In genomic region chr13:98589572-98589971, GRCm38 (mm10) we compare ENCODE assay signal across 10 mouse cellular contexts. TPM values are rescaled to one million over a fixed set of nuclear protein-coding genes. Genes with fewer than 3 reads are reported as not detected.
A peak's percentile ranks its signal among the peaks of the same experiment; 100 is the strongest.
DNase-seq lines count a peak whose midpoint lies in the region; ATAC-seq and TF ChIP-seq lines count a peak whose summit lies in the region.
"Had no signal": no experiment of that assay in that cellular context is flagged by ENCODE, and none has a peak within 500 bp of the region (broad histone marks: within the 10 kb centered on the region; RNA-seq: fewer than 3 reads in every experiment).

No protein-coding gene starts in this region.

- H3K9me3 ChIP-seq in heart, embryonic 10.5 days = no peaks in the 10 kb centered on the region
- H3K9me3 ChIP-seq in lung, postnatal 0 days (ENCODE audit: low read length) = no peaks in the 10 kb centered on the region
- no peaks in the 10 kb centered on the region for H3K9me3 ChIP-seq in limb, embryonic 11.5 days (ENCODE audit: control insufficient read depth, low read length)
- H3K9me3 ChIP-seq in stomach, embryonic 15.5 days = no peaks in the 10 kb centered on the region

- intact Hi-C loops in heart, postnatal 36 days (cut with DNase I) = loop anchor here (5.0 kb wide), 2 partner anchors 237 to 272 kb away; partner anchors contain the start of genes Btf3 and Foxd1

- 55% methylated on average over 9 of the region's 9 CpGs for WGBS in heart, embryonic 10.5 days
- 24% methylated on average over 9 of the region's 9 CpGs for WGBS in lung, postnatal 0 days
- 25% methylated on average over 9 of the region's 9 CpGs for WGBS in limb, embryonic 11.5 days
- WGBS in stomach, embryonic 15.5 days = 28% methylated on average over 9 of the region's 9 CpGs

- no peak for DNase-seq in heart, embryonic 10.5 days (ENCODE audit: low spot score)
- no peak for DNase-seq in heart, postnatal 36 days
- peak; percentile 43 for DNase-seq in lung, postnatal 0 days (ENCODE audit: low spot score)
- no peak for DNase-seq in lung, postnatal 36 days
- no peak for DNase-seq in limb, embryonic 11.5 days (ENCODE audit: low spot score)
- no peak for DNase-seq in natural killer cell, adult 2 months (ENCODE audit: low spot score in 2 of 2)
- no peak for DNase-seq in frontal cortex, postnatal 25 days (ENCODE audit: low spot score in 2 of 2)

- peaks cover 42% of the 10 kb centered on the region for H3K4me1 ChIP-seq in heart, embryonic 10.5 days
- peaks cover 4% of the 10 kb centered on the region for H3K4me1 ChIP-seq in lung, postnatal 0 days (ENCODE audit: insufficient read depth, low read depth, low read length)
- H3K4me1 ChIP-seq in limb, embryonic 11.5 days (ENCODE audit: control insufficient read depth, insufficient read depth, low read length) = peaks cover 20% of the 10 kb centered on the region; the same call in 1 of the 2 replicates
- H3K4me1 ChIP-seq in stomach, embryonic 15.5 days = peaks cover 34% of the 10 kb centered on the region

- H3K27ac ChIP-seq in heart, embryonic 10.5 days = peak overlapping the region; percentile 74; the same call in 1 of the 2 replicates
- no peak overlapping the region for H3K27ac ChIP-seq in lung, postnatal 0 days (ENCODE audit: low read length)
- no peak overlapping the region for H3K27ac ChIP-seq in limb, embryonic 11.5 days (replicated peaks; ENCODE audit: low read depth, low read length)
- no peak overlapping the region for H3K27ac ChIP-seq in stomach, embryonic 15.5 days

- H3K4me3 ChIP-seq in heart, embryonic 10.5 days = peak overlapping the region; percentile 61; the same call in 1 of the 2 replicates
- H3K4me3 ChIP-seq in lung, postnatal 0 days (ENCODE audit: low read depth, low read length) = peak overlapping the region; percentile 30; the same call in 1 of the 2 replicates
- no peak overlapping the region; the same call in 1 of the 2 replicates for H3K4me3 ChIP-seq in limb, embryonic 11.5 days (ENCODE audit: low read depth, low read length)
- H3K4me3 ChIP-seq in stomach, embryonic 15.5 days (replicated peaks) = peak overlapping the region; percentile 53; the same call in 1 of the 2 replicates

- H3K27me3 ChIP-seq in heart, embryonic 10.5 days (ENCODE audit: insufficient read depth, poor library complexity, severe bottlenecking) = peaks cover 47% of the 10 kb centered on the region
- peaks cover 5% of the 10 kb centered on the region; the same call in 1 of the 2 replicates for H3K27me3 ChIP-seq in lung, postnatal 0 days (replicated peaks; ENCODE audit: insufficient read depth, low read length)
- peaks cover 20% of the 10 kb centered on the region for H3K27me3 ChIP-seq in limb, embryonic 11.5 days (ENCODE audit: control insufficient read depth, insufficient read depth, low read length)
- peaks cover 11% of the 10 kb centered on the region for H3K27me3 ChIP-seq in stomach, embryonic 15.5 days (replicated peaks)

- peak overlapping the region; percentile 70 for H3K4me2 ChIP-seq in lung, postnatal 0 days (replicated peaks; ENCODE audit: low read depth, low read length)
- peak overlapping the region; percentile 78 for H3K4me2 ChIP-seq in limb, embryonic 11.5 days (ENCODE audit: low read depth, severe bottlenecking)
- peak overlapping the region; percentile 89 for H3K4me2 ChIP-seq in stomach, embryonic 15.5 days

- TF ChIP-seq CTCF in lung, postnatal 0 days (IDR thresholded peaks at IDR 0.05) = no peak

- no peak for TF ChIP-seq EP300 in lung, postnatal 0 days (IDR thresholded peaks at IDR 0.05)

- no peak for ATAC-seq in lung, postnatal 0 days
- ATAC-seq in limb, embryonic 11.5 days (ENCODE audit: insufficient number of reproducible peaks, low FRiP score, low TSS enrichment, low read depth) = no peak
- ATAC-seq in stomach, embryonic 15.5 days (ENCODE audit: insufficient read depth, low FRiP score, low read depth) = no peak

- H3K9ac ChIP-seq in lung, postnatal 0 days (replicated peaks; ENCODE audit: low read depth) = no peak overlapping the region
- no peak overlapping the region for H3K9ac ChIP-seq in limb, embryonic 11.5 days (ENCODE audit: low read length)
- H3K9ac ChIP-seq in stomach, embryonic 15.5 days = no peak overlapping the region

- H3K36me3 ChIP-seq in heart, embryonic 10.5 days = no peaks in the 10 kb centered on the region
- no peaks in the 10 kb centered on the region for H3K36me3 ChIP-seq in lung, postnatal 0 days (ENCODE audit: insufficient read depth, low read length)
- H3K36me3 ChIP-seq in limb, embryonic 11.5 days (ENCODE audit: control insufficient read depth, insufficient read depth, low read length) = no peaks in the 10 kb centered on the region
- H3K36me3 ChIP-seq in stomach, embryonic 15.5 days = no peaks in the 10 kb centered on the region

RNA-seq across cellular contexts. Expression of gene Tmem174, which starts 47.6 kb away (rescaled TPM):
- polyA plus RNA-seq in heart, embryonic 10.5 days (2016; fragmentation: Nextera tagmentation; extraction: Ambion mirVana) = 0.05 TPM in 1 of 2 replicates, not detected in the other
- total RNA-seq in heart, postnatal 36 days (2021) = not detected
- 0.05 TPM in 1 of 2 replicates, not detected in the other for polyA plus RNA-seq in lung, postnatal 0 days (2015; fragmentation: Nextera tagmentation; extraction: Ambion mirVana)
- not detected in 2 replicates for polyA plus RNA-seq in limb, embryonic 11.5 days (2014; fragmentation: Nextera tagmentation; extraction: Ambion mirVana)
- not detected in 2 replicates for polyA plus RNA-seq in stomach, embryonic 15.5 days (2015; fragmentation: Nextera tagmentation; extraction: Ambion mirVana)
- total RNA-seq: granulocyte monocyte progenitor cell, adult 5-6 weeks; layer of hippocampus, postnatal 14 days had no signal
